ENCODE assay signal across 13 mouse cellular contexts in the genomic region with DNA sequence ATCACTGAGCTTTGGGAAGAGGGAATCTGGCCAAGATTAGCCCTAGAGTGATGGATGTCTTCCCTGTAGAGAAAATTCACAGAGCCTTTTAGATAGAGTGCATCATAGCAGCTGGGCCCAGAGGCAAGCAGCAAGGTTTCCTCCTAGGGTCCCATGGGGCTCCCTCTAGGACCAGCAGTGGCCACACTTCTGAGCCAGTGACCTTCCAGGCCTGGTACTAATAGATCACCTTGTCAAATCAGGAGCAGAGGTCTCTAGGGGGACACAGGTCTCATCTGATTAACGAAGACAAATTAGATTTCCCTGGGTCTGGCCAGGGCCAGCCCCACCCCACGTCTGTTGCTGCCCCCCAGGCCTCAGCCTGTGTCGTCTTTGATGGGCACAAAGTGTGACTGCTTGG. TPM values are rescaled to one million over a fixed set of nuclear protein-coding genes. Genes with fewer than 3 reads are reported as not detected.
DNase-seq lines count a peak whose midpoint lies in the region; ATAC-seq lines count a peak whose summit lies in the region.
"Had no signal": no experiment of that assay in that cellular context is flagged by ENCODE, and none has a peak within 500 bp of the region (broad histone marks: within the 10 kb centered on the region; RNA-seq: fewer than 3 reads in every experiment).

No protein-coding gene starts in this region.

- no peak for ATAC-seq in kidney, embryonic 15.5 days (replicated peaks; ENCODE audit: low FRiP score)
- ATAC-seq in neural tube, embryonic 11.5 days (ENCODE audit: insufficient read depth, low FRiP score, low TSS enrichment), result no peak; the same call in 1 of the 2 replicates
- ATAC-seq in neural tube, embryonic 15.5 days (ENCODE audit: low FRiP score), result no peak
- no peak for ATAC-seq in stomach, embryonic 16.5 days (ENCODE audit: insufficient read depth, low FRiP score)

- no peak overlapping the region for H3K4me2 ChIP-seq in kidney, embryonic 15.5 days
- no peak overlapping the region for H3K4me2 ChIP-seq in neural tube, embryonic 11.5 days (ENCODE audit: low read depth)
- no peak overlapping the region for H3K4me2 ChIP-seq in neural tube, embryonic 15.5 days
- no peak overlapping the region for H3K4me2 ChIP-seq in stomach, embryonic 16.5 days (ENCODE audit: low read depth, low read length)
- H3K4me2 ChIP-seq: forebrain, embryonic 13.5 days had no signal

- 0 out of 2 replicates have a peak overlapping the region, but pooled peaks have one; percentile 41 for H3K27ac ChIP-seq in kidney, embryonic 15.5 days
- no peak overlapping the region for H3K27ac ChIP-seq in neural tube, embryonic 11.5 days (ENCODE audit: low read depth, low read length)
- H3K27ac ChIP-seq in neural tube, embryonic 15.5 days (replicated peaks), result no peak overlapping the region
- peak overlapping the region; percentile 57; the same call in 1 of the 2 replicates for H3K27ac ChIP-seq in stomach, embryonic 16.5 days (ENCODE audit: low read length)
- H3K27ac ChIP-seq: forebrain, embryonic 13.5 days had no signal

- no peaks in the 10 kb centered on the region for H3K9me3 ChIP-seq in kidney, embryonic 15.5 days (replicated peaks)
- no peaks in the 10 kb centered on the region for H3K9me3 ChIP-seq in neural tube, embryonic 11.5 days (ENCODE audit: control insufficient read depth, low read length)
- H3K9me3 ChIP-seq in neural tube, embryonic 15.5 days (replicated peaks), result no peaks in the 10 kb centered on the region
- H3K9me3 ChIP-seq in stomach, embryonic 16.5 days (replicated peaks; ENCODE audit: control insufficient read depth, low read length), result no peaks in the 10 kb centered on the region
- H3K9me3 ChIP-seq: forebrain, embryonic 13.5 days had no signal

- no peaks in the 10 kb centered on the region for H3K27me3 ChIP-seq in kidney, embryonic 15.5 days
- no peaks in the 10 kb centered on the region for H3K27me3 ChIP-seq in neural tube, embryonic 11.5 days (ENCODE audit: control insufficient read depth, insufficient read depth, low read length)
- no peaks in the 10 kb centered on the region for H3K27me3 ChIP-seq in neural tube, embryonic 15.5 days (replicated peaks)
- H3K27me3 ChIP-seq in stomach, embryonic 16.5 days (ENCODE audit: control insufficient read depth, insufficient read depth, low read length), result no peaks in the 10 kb centered on the region
- H3K27me3 ChIP-seq: forebrain, embryonic 13.5 days had no signal

- H3K4me1 ChIP-seq in kidney, embryonic 15.5 days, result peaks cover 43% of the 10 kb centered on the region
- H3K4me1 ChIP-seq in neural tube, embryonic 11.5 days (ENCODE audit: control insufficient read depth, insufficient read depth, low read length), result 0 out of 2 replicates have a peak, but pooled peaks cover 7% of the 10 kb centered on the region
- H3K4me1 ChIP-seq in neural tube, embryonic 15.5 days, result 0 out of 2 replicates have a peak, but pooled peaks cover 4% of the 10 kb centered on the region
- H3K4me1 ChIP-seq in stomach, embryonic 16.5 days (ENCODE audit: control insufficient read depth, insufficient read depth, low read length), result peaks cover 18% of the 10 kb centered on the region

- WGBS in kidney, embryonic 15.5 days, result 22% methylated on average over 3 of the region's 3 CpGs
- WGBS in neural tube, embryonic 11.5 days, result 50% methylated on average over 3 of the region's 3 CpGs
- WGBS in neural tube, embryonic 15.5 days, result 30% methylated on average over 3 of the region's 3 CpGs
- WGBS in stomach, embryonic 16.5 days, result 50% methylated on average over 3 of the region's 3 CpGs

- no peak overlapping the region for H3K9ac ChIP-seq in kidney, embryonic 15.5 days
- H3K9ac ChIP-seq in neural tube, embryonic 11.5 days (ENCODE audit: low read length), result no peak overlapping the region
- H3K9ac ChIP-seq in neural tube, embryonic 15.5 days (replicated peaks), result no peak overlapping the region
- H3K9ac ChIP-seq in stomach, embryonic 16.5 days (ENCODE audit: low read length), result peak overlapping the region; percentile 28
- H3K9ac ChIP-seq: forebrain, embryonic 13.5 days had no signal

- no peak overlapping the region for H3K4me3 ChIP-seq in kidney, embryonic 15.5 days (replicated peaks)
- H3K4me3 ChIP-seq in neural tube, embryonic 11.5 days (ENCODE audit: low read depth, low read length), result no peak overlapping the region
- H3K4me3 ChIP-seq in neural tube, embryonic 15.5 days (replicated peaks), result no peak overlapping the region
- no peak overlapping the region for H3K4me3 ChIP-seq in stomach, embryonic 16.5 days (replicated peaks; ENCODE audit: low read length)
- H3K4me3 ChIP-seq: forebrain, embryonic 13.5 days had no signal

- no peaks in the 10 kb centered on the region for H3K36me3 ChIP-seq in kidney, embryonic 15.5 days
- H3K36me3 ChIP-seq in neural tube, embryonic 11.5 days (ENCODE audit: control insufficient read depth, insufficient read depth, low read length), result no peaks in the 10 kb centered on the region
- H3K36me3 ChIP-seq in neural tube, embryonic 15.5 days, result no peaks in the 10 kb centered on the region
- no peaks in the 10 kb centered on the region for H3K36me3 ChIP-seq in stomach, embryonic 16.5 days (ENCODE audit: control insufficient read depth, insufficient read depth, low read length)

- peak; percentile 47 for DNase-seq in embryo, embryonic 11 days
- no peak for DNase-seq in embryo, embryonic 10 days (ENCODE audit: low spot score)
- DNase-seq in kidney, adult 8-10 months, result no peak
- peak; percentile 46 for DNase-seq in neural tube, embryonic 11.5 days (ENCODE audit: low spot score)
- DNase-seq in cerebellum, adult 8-10 months, result no peak
- DNase-seq: cerebellum, adult 9-10 months; gastrocnemius, postnatal 14 days; lung, adult 2 months; spleen, adult 18-20 months had no signal

RNA-seq across cellular contexts. Expression of gene Abtb1, which starts 31.5 kb away (rescaled TPM):
- 32.4 and 35.4 TPM in 2 replicates for polyA plus RNA-seq in kidney, embryonic 15.5 days (2015; fragmentation: Nextera tagmentation; extraction: Ambion mirVana)
- 22.9 and 28.4 TPM in 2 replicates for polyA plus RNA-seq in neural tube, embryonic 11.5 days (2014; fragmentation: Nextera tagmentation; extraction: Ambion mirVana)
- 42.4 and 45.4 TPM in 2 replicates for polyA plus RNA-seq in neural tube, embryonic 15.5 days (2015; fragmentation: Nextera tagmentation; extraction: Ambion mirVana)
- 31.2 and 36.1 TPM in 2 replicates for polyA plus RNA-seq in stomach, embryonic 16.5 days (2015; fragmentation: Nextera tagmentation; extraction: Ambion mirVana)

Comparison
In these comparisons a context has a peak if more than half of its experiments do, and no peak if none do; other contexts are left out.
1. DNase-seq: peak in embryo, embryonic 11 days (single experiment) and neural tube, embryonic 11.5 days (single experiment); none in embryo, embryonic 10 days (single experiment), kidney, adult 8-10 months (0 of 2) and cerebellum, adult 8-10 months (single experiment).
2. H3K27ac ChIP-seq: peak in kidney, embryonic 15.5 days (single experiment) and stomach, embryonic 16.5 days (single experiment); none in neural tube, embryonic 11.5 days (single experiment) and neural tube, embryonic 15.5 days (single experiment).